Mouse (Mus musculus): ENCODE measurements around the gene Srebf2.
"Not testable (repeated sequence)": the region's sequence is repeated elsewhere in the genome, so short reads cannot be mapped to it uniquely, and the experiment has no call there.

Srebf2 gene

GRCm38 (mm10) chr15:82146770-82147610 lies at the start of gene Srebf2:
Gene Srebf2, plus strand, starts transcription at chr15:82147181.
- peak; percentile 98 for DNase-seq

GRCm38 (mm10) chr15:82106953-82107555 lies 39.9 kb upstream of the Srebf2 start:
- DNase-seq = peak; percentile 41

GRCm38 (mm10) chr15:82120544-82120943 lies 26.4 kb upstream of the Srebf2 start:
- no peak for DNase-seq

GRCm38 (mm10) chr15:82126690-82127089 lies 20.3 kb upstream of the Srebf2 start:
- DNase-seq = not testable (repeated sequence)

- DNase-seq = peak; percentile 96
Measured at GRCm38 (mm10) chr15:82127426-82128374, 19.3 kb upstream of the Srebf2 start, which contains the start of gene Ccdc134. Gene Ccdc134, plus strand, starts transcription at chr15:82127922.

GRCm38 (mm10) chr15:82128398-82128797 lies 18.6 kb upstream of the Srebf2 start:
- DNase-seq = no peak

- no peak for DNase-seq
Measured at GRCm38 (mm10) chr15:82130599-82130998, 16.4 kb upstream of the Srebf2 start.

- DNase-seq = no peak
Measured at GRCm38 (mm10) chr15:82135372-82135771, 11.6 kb upstream of the Srebf2 start.

GRCm38 (mm10) chr15:82138565-82138964 lies 8.4 kb upstream of the Srebf2 start:
- DNase-seq = peak; percentile 65

GRCm38 (mm10) chr15:82139196-82139595 lies 7.8 kb upstream of the Srebf2 start:
- peak; percentile 35 for DNase-seq

- no peak for DNase-seq
Measured at GRCm38 (mm10) chr15:82140355-82140754, 6.6 kb upstream of the Srebf2 start.

- no peak for DNase-seq
Measured at GRCm38 (mm10) chr15:82144157-82144556, 2.8 kb upstream of the Srebf2 start.

- no peak for DNase-seq
Measured at GRCm38 (mm10) chr15:82145408-82145807, 1.6 kb upstream of the Srebf2 start.

GRCm38 (mm10) chr15:82145851-82146769 lies 871 bp upstream of the Srebf2 start:
- DNase-seq = no peak

GRCm38 (mm10) chr15:82147611-82148111 lies 680 bp downstream of the Srebf2 start:
- peak; percentile 70 for DNase-seq

- DNase-seq = peak; percentile 41
Measured at GRCm38 (mm10) chr15:82148510-82148911, 1.5 kb downstream of the Srebf2 start.

GRCm38 (mm10) chr15:82150042-82150441 lies 3.1 kb downstream of the Srebf2 start:
- no peak for DNase-seq

GRCm38 (mm10) chr15:82151176-82151575 lies 4.2 kb downstream of the Srebf2 start:
- DNase-seq = no peak

GRCm38 (mm10) chr15:82152022-82152421 lies 5.0 kb downstream of the Srebf2 start:
- DNase-seq = no peak

- no peak for DNase-seq
Measured at GRCm38 (mm10) chr15:82152435-82152834, 5.5 kb downstream of the Srebf2 start.

- no peak for DNase-seq
Measured at GRCm38 (mm10) chr15:82156298-82156697, 9.3 kb downstream of the Srebf2 start.

GRCm38 (mm10) chr15:82156902-82157301 lies 9.9 kb downstream of the Srebf2 start:
- no peak for DNase-seq
